Mouse (Mus musculus) limb, embryonic 11.5 days (tissue): Measurements from ENCODE around the gene Zeb2. TPM values are rescaled to one million over a fixed set of nuclear protein-coding genes. Genes with fewer than 3 reads are reported as not detected.

Experiments
- ATAC-seq: fragments of 200-750 bp; cut with Nextera tagmentation; 2 replicates; pipeline ENCODE4 v1.8.0; 2017; ENCODE audit warnings: low read depth; ENCODE audit not compliant: insufficient number of reproducible peaks, low FRiP score, low TSS enrichment
- DNase-seq: peaks from one replicate; pipeline ENCODE4 v3.0.0-alpha.2; 2015; ENCODE audit warnings: low spot score
- H3K27ac ChIP-seq: fragments of 300-500 bp; sonication (generic); replicated peaks from 2 replicates; pipeline ENCODE4 v1.5.1; 2014; ENCODE audit warnings: low read depth, mild to moderate bottlenecking, low read length
- H3K27me3 ChIP-seq: fragments of 300-500 bp; sonication (generic); 2 replicates; pipeline ENCODE4 v1.6.1; 2014; ENCODE audit warnings: mild to moderate bottlenecking, low read length, mixed read lengths; ENCODE audit not compliant: control insufficient read depth, insufficient read depth
- H3K36me3 ChIP-seq: fragments of 300-500 bp; sonication (generic); 2 replicates; pipeline ENCODE4 v1.6.1; 2014; ENCODE audit warnings: mild to moderate bottlenecking, low read length, moderate library complexity, mixed read lengths; ENCODE audit not compliant: control insufficient read depth, insufficient read depth
- H3K4me1 ChIP-seq: fragments of 300-500 bp; sonication (generic); 2 replicates; pipeline ENCODE4 v1.6.1; 2014; ENCODE audit warnings: low read length, mixed read lengths; ENCODE audit not compliant: control insufficient read depth, insufficient read depth
- H3K4me2 ChIP-seq: fragments of 300-500 bp; sonication (generic); 2 replicates; pipeline ENCODE4 v1.6.1; 2014; ENCODE audit warnings: low read depth, mild to moderate bottlenecking, moderate library complexity; ENCODE audit not compliant: severe bottlenecking
- H3K4me3 ChIP-seq: fragments of 300-500 bp; sonication (generic); 2 replicates; pipeline ENCODE4 v1.5.1; 2014; ENCODE audit warnings: low read depth, low read length
- H3K9ac ChIP-seq: fragments of 300-500 bp; sonication (generic); 2 replicates; pipeline ENCODE4 v1.6.1; 2014; ENCODE audit warnings: mild to moderate bottlenecking, low read length
- H3K9me3 ChIP-seq: fragments of 300-500 bp; sonication (generic); 2 replicates; pipeline ENCODE4 v1.6.1; 2016; ENCODE audit warnings: low read length; ENCODE audit not compliant: control insufficient read depth
- WGBS: fragments of 180-500 bp; shearing (Covaris S2); extraction: QIAGEN DNeasy Blood & Tissue Kit; methylation state at CpG from one replicate; pipeline ENCODE4 v1.1.7; 2014; 5-methylcytosine and 5-hydroxymethylcytosine counted together
- polyA plus RNA-seq: library from polyadenylated mRNA; unstranded; fragments of >200 nt; fragmentation: Nextera tagmentation; extraction: Ambion mirVana; gene quantifications from 2 replicates; pipeline ENCODE4 v1.2.1, GENCODE M21; 2014

The Zeb2 gene
- polyA plus RNA-seq, 1 experiment from 2014 or later: 7.6 TPM

GRCm38 (mm10) chr2:45089251-45089530, 28.0 kb downstream of the Zeb2 start:
- WGBS: 81% methylated on average over 3 of the region's 3 CpGs
- ATAC-seq: no peak

DNA sequence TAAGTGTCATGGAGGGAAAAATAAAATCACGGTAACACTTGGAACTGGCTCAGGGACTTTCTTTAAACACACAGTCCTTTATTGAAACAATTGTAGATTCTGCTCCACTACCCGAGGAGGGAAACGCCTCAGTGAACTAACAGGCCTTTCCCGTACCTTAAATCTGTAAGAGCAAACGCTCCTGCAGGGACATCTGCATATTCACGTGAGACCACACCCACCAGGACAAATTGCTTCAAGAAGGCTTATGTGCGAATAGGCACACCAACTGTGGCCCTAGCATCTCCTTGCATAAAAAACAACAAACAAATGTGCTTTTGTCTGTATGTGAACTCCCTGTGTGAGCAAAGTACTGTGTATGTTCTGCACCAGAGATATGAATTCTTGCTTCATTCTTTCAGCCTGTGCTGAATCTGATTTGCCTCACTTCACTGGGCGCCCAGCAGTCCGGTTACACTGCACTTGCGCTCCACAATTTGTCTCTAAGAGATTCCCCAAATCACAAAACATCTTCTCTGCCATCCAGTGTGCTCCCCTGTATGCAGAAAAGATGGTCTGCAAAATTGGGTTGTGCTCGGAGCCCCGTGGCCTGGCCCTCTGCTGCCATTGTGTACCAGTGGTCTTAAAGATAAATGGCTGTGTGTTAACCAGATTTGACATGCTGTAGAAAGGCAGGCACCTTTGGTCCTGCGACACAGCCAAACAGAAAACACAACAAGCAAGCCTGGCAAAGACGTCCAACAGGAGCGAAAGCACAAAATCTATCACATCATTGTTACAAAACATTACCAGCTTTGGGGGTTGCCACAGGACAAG, 28.6 kb downstream of the Zeb2 start:
- Histone ChIP-seq H3K9me3 (no peaks in the 10 kb centered on the region), H3K4me2 (no peak overlapping the region), H3K27ac (no peak overlapping the region), H3K4me3 (no peak overlapping the region), H3K27me3 (no peaks in the 10 kb centered on the region), H3K9ac (no peak overlapping the region), H3K36me3 (no peaks in the 10 kb centered on the region), H3K4me1 (no peaks in the 10 kb centered on the region)
- 46% methylated on average over 15 of the region's 15 CpGs for WGBS
- ATAC-seq (no peak), DNase-seq (no peak)

More at GRCm38 (mm10) chr2:45089251-45089530, 28.0 kb downstream of the Zeb2 start:
- no peaks in the 10 kb centered on the region for H3K36me3 ChIP-seq
- no peak overlapping the region for H3K4me3 ChIP-seq
- no peak overlapping the region for H3K27ac ChIP-seq
- no peaks in the 10 kb centered on the region for H3K4me1 ChIP-seq
- H3K9me3 ChIP-seq: no peaks in the 10 kb centered on the region
- H3K4me2 ChIP-seq: no peak overlapping the region
- H3K9ac ChIP-seq: no peak overlapping the region
- DNase-seq: no peak
- H3K27me3 ChIP-seq: no peaks in the 10 kb centered on the region

GRCm38 (mm10) chr2:45087208-45087607, 30.0 kb downstream of the Zeb2 start:
- Histone ChIP-seq H3K9ac (no peak overlapping the region), H3K27me3 (no peaks in the 10 kb centered on the region), H3K4me3 (no peak overlapping the region), H3K4me2 (no peak overlapping the region), H3K36me3 (no peaks in the 10 kb centered on the region), H3K4me1 (no peaks in the 10 kb centered on the region), H3K9me3 (no peaks in the 10 kb centered on the region), H3K27ac (no peak overlapping the region)
- ATAC-seq (no peak), DNase-seq (no peak)
- WGBS: 62% methylated on average over 4 of the region's 4 CpGs

- no peak for DNase-seq
- H3K4me1 ChIP-seq: no peaks in the 10 kb centered on the region
Observed at GRCm38 (mm10) chr2:45085653-45086052, 31.5 kb downstream of the Zeb2 start.

GRCm38 (mm10) chr2:45083042-45083441, 34.2 kb downstream of the Zeb2 start:
- no peak overlapping the region for H3K4me2 ChIP-seq
- no peak overlapping the region for H3K27ac ChIP-seq
- no peak overlapping the region for H3K4me3 ChIP-seq
- 67% methylated on average over 10 of the region's 10 CpGs for whole genome bisulfite sequencing
- no peaks in the 10 kb centered on the region for H3K36me3 ChIP-seq
- no peaks in the 10 kb centered on the region for H3K27me3 ChIP-seq
- ATAC-seq: no peak
- H3K9ac ChIP-seq: no peak overlapping the region
- H3K9me3 ChIP-seq: no peaks in the 10 kb centered on the region
- no peaks in the 10 kb centered on the region for H3K4me1 ChIP-seq
- DNase-seq: no peak

More at GRCm38 (mm10) chr2:45085653-45086052, 31.5 kb downstream of the Zeb2 start:
- ATAC-seq: no peak
- no peaks in the 10 kb centered on the region for H3K9me3 ChIP-seq
- no peak overlapping the region for H3K9ac ChIP-seq
- no peak overlapping the region for H3K4me3 ChIP-seq
- H3K27me3 ChIP-seq: no peaks in the 10 kb centered on the region
- H3K27ac ChIP-seq: no peak overlapping the region
- 84% methylated on average over 5 of the region's 5 CpGs for WGBS
- no peak overlapping the region for H3K4me2 ChIP-seq
- H3K36me3 ChIP-seq: no peaks in the 10 kb centered on the region

DNA sequence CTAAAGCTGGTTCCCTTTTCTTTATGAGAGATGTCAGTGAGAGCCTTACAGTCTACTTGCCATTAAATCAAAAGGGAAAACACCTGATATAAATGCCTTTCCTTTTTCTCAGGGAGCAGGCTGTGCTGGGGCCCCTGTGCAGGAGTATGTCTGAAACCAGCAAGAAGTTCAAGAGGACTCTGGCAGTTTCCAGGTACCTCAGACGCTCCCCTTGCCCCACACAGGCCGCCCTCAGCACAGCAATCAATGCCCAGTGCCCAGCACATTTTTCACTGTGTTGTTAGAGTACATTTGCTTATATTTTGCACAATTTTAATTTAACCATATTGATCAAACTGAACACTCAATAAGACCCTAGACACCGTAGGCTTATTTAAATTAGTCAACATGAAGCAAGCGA, 35.6 kb downstream of the Zeb2 start:
- H3K36me3 ChIP-seq: no peaks in the 10 kb centered on the region
- DNase-seq (no peak), ATAC-seq (no peak)
- H3K4me1 ChIP-seq: no peaks in the 10 kb centered on the region
- H3K27me3 ChIP-seq: no peaks in the 10 kb centered on the region
- no peak overlapping the region for H3K9ac ChIP-seq
- H3K4me3 ChIP-seq: no peak overlapping the region
- H3K9me3 ChIP-seq: no peaks in the 10 kb centered on the region
- 85% methylated on average over 4 of the region's 4 CpGs for WGBS
- no peak overlapping the region for H3K27ac ChIP-seq
- H3K4me2 ChIP-seq: no peak overlapping the region

- Histone ChIP-seq H3K9ac (no peak overlapping the region), H3K4me1 (peaks cover 4% of the 10 kb centered on the region; the same call in 1 of the 2 replicates), H3K4me2 (no peak overlapping the region), H3K36me3 (no peaks in the 10 kb centered on the region), H3K4me3 (no peak overlapping the region), H3K27ac (no peak overlapping the region), H3K9me3 (no peaks in the 10 kb centered on the region), H3K27me3 (no peaks in the 10 kb centered on the region)
- ATAC-seq: no peak
- WGBS: 65% methylated on average over 3 of the region's 3 CpGs
- no peak for DNase-seq
Observed at GRCm38 (mm10) chr2:45077938-45078487, 39.2 kb downstream of the Zeb2 start.

- Histone ChIP-seq H3K4me1 (peaks cover 4% of the 10 kb centered on the region; the same call in 1 of the 2 replicates), H3K9me3 (no peaks in the 10 kb centered on the region), H3K4me2 (no peak overlapping the region), H3K4me3 (no peak overlapping the region), H3K36me3 (no peaks in the 10 kb centered on the region), H3K9ac (no peak overlapping the region), H3K27me3 (no peaks in the 10 kb centered on the region), H3K27ac (no peak overlapping the region)
- ATAC-seq (no peak), DNase-seq (no peak)
- 86% methylated on average over 5 of the region's 5 CpGs for WGBS
Observed at GRCm38 (mm10) chr2:45077383-45077782, 39.8 kb downstream of the Zeb2 start.
